Mouse (Mus musculus) regulatory T cell (primary cell): ENCODE data around the gene Mosmo.

Experiments used
- in situ Hi-C: fragments of 300-600 bp; cut with MboI, MseI; formaldehyde crosslinking; loops from one replicate; pipeline ENCODE4 v1.15.1; 2025; ENCODE audit warnings: high pct_unique_total_duplicates

The Mosmo gene

GRCm38 (mm10) chr7:120751906-120752305 lies 74.5 kb downstream of the Mosmo start:
- in situ Hi-C loops: loop anchor here (5.0 to 25.0 kb wide), 2 partner anchors 80 to 640 kb away; partner anchors contain the start of genes Pdzd9 and Tmem159

- in situ Hi-C loops: loop anchor here (5.0 to 25.0 kb wide), 2 partner anchors 82 to 642 kb away; partner anchors contain the start of genes Pdzd9 and Tmem159
Measured at GRCm38 (mm10) chr7:120754671-120755070, 77.3 kb downstream of the Mosmo start.

GRCm38 (mm10) chr7:120767369-120767768 lies 90.0 kb downstream of the Mosmo start:
- in situ Hi-C loops: loop anchor here (25.0 kb wide), 1 partner anchor 655 kb away; the partner anchor contains the start of gene Tmem159

- in situ Hi-C loops: loop anchor here (25.0 kb wide), 1 partner anchor 659 kb away; the partner anchor contains the start of gene Tmem159
Measured at GRCm38 (mm10) chr7:120771389-120771788, 94.0 kb downstream of the Mosmo start.

GRCm38 (mm10) chr7:120778012-120778411 lies 100.6 kb downstream of the Mosmo start:
- in situ Hi-C loops: no loop called here
